11 mouse cellular contexts compared by ENCODE assay signal in genomic region chr3:21892864-21893404, GRCm38 (mm10).
A peak's percentile ranks its signal among the peaks of the same experiment; 100 is the strongest.
DNase-seq lines count a peak whose midpoint lies in the region; ATAC-seq and TF ChIP-seq lines count a peak whose summit lies in the region.
"Had no signal": no experiment of that assay in that cellular context is flagged by ENCODE, and none has a peak within 500 bp of the region (broad histone marks: within the 10 kb centered on the region; RNA-seq: fewer than 3 reads in every experiment).

No protein-coding gene starts in this region.

- TF ChIP-seq CTCF in olfactory bulb, adult 2 months (IDR thresholded peaks at IDR 0.05; ENCODE audit: insufficient read depth, low read depth, low read length): no peak

- TF ChIP-seq POLR2A in olfactory bulb, adult 2 months (IDR thresholded peaks at IDR 0.05; ENCODE audit: insufficient read depth, low read depth, low read length): no peak

- H3K9me3 ChIP-seq in forebrain, embryonic 15.5 days: no peaks in the 10 kb centered on the region

- no peak overlapping the region for H3K4me3 ChIP-seq in forebrain, embryonic 15.5 days
- no peak overlapping the region for H3K4me3 ChIP-seq in olfactory bulb, adult 2 months (ENCODE audit: insufficient read depth, low read depth, low read length)

- H3K4me1 ChIP-seq in forebrain, embryonic 15.5 days: peaks cover 12% of the 10 kb centered on the region
- H3K4me1 ChIP-seq in olfactory bulb, adult 2 months (ENCODE audit: control insufficient read depth, insufficient read depth, low read length): peaks cover 3% of the 10 kb centered on the region; the same call in 1 of the 2 replicates

- WGBS in forebrain, embryonic 15.5 days: 23% methylated on average over 8 of the region's 8 CpGs
- WGBS in olfactory bulb, adult 2 months: 24% methylated on average over 8 of the region's 8 CpGs

- ATAC-seq in forebrain, embryonic 15.5 days (replicated peaks): peak; percentile 84
- no peak for ATAC-seq in inflammation-experienced regulatory T-cells, adult 6 months
- ATAC-seq: Patski had no signal

- peak; percentile 7 for DNase-seq in embryo, embryonic 9.5 days (ENCODE audit: extremely low spot score)
- DNase-seq in layer of hippocampus, adult 9-10 months (ENCODE audit: low spot score): peak; percentile 18
- no peak for DNase-seq in urinary bladder, postnatal 10 days (ENCODE audit: low spot score)
- no peak for DNase-seq in yolk sac, embryonic 10.5 days (ENCODE audit: low spot score)
- DNase-seq: cerebellum, adult 11 months; heart, adult 11 months had no signal

- no peak overlapping the region for H3K9ac ChIP-seq in forebrain, embryonic 15.5 days (replicated peaks)

- H3K36me3 ChIP-seq in forebrain, embryonic 15.5 days: no peaks in the 10 kb centered on the region

- no peak overlapping the region for H3K4me2 ChIP-seq in forebrain, embryonic 15.5 days (replicated peaks)

- H3K27ac ChIP-seq in forebrain, embryonic 15.5 days (replicated peaks): peak overlapping the region; percentile 65
- H3K27ac ChIP-seq in olfactory bulb, adult 2 months (ENCODE audit: insufficient read depth, low read depth, low read length): 0 out of 2 replicates have a peak overlapping the region, but pooled peaks have one; percentile 46
- H3K27ac ChIP-seq: macrophage had no signal

- no peaks in the 10 kb centered on the region for H3K27me3 ChIP-seq in forebrain, embryonic 15.5 days
- H3K27me3 ChIP-seq: Patski had no signal

Comparison
In these comparisons a context has a peak if more than half of its experiments do, and no peak if none do; other contexts are left out.
1. DNase-seq: peak in embryo, embryonic 9.5 days (single experiment) and layer of hippocampus, adult 9-10 months (single experiment); none in urinary bladder, postnatal 10 days (single experiment) and yolk sac, embryonic 10.5 days (single experiment).